Mouse (Mus musculus) bone marrow, adult 2 months (tissue): ENCODE measurements around the gene Gart. TPM values are rescaled to one million over a fixed set of nuclear protein-coding genes. Genes with fewer than 3 reads are reported as not detected.

Experiments
- H3K27ac ChIP-seq: fragments of 200-500 bp; 2 replicates; pipeline ENCODE4 v1.5.1; 2012; ENCODE audit warnings: low read depth, mild to moderate bottlenecking, control low read depth, inconsistent platforms, low read length; ENCODE audit not compliant: control insufficient read depth, poor library complexity, insufficient read depth
- H3K4me1 ChIP-seq: fragments of 200-500 bp; 2 replicates; pipeline ENCODE4 v1.6.1; 2011; ENCODE audit warnings: low read length; ENCODE audit not compliant: control insufficient read depth, insufficient read depth
- H3K4me3 ChIP-seq: fragments of 200-500 bp; replicated peaks from 2 replicates; pipeline ENCODE3; 2011; ENCODE audit warnings: mild to moderate bottlenecking, low read depth, low read length, control low read depth; ENCODE audit not compliant: control insufficient read depth
- CTCF ChIP-seq: fragments of 200-500 bp; IDR thresholded peaks from 2 replicates; pipeline ENCODE4 v1.5.1; 2011; ENCODE audit warnings: low read length, control low read depth; ENCODE audit not compliant: control insufficient read depth, insufficient read depth
- POLR2A ChIP-seq: fragments of 200-500 bp; IDR thresholded peaks from 2 replicates; pipeline ENCODE4 v1.6.1; 2011; ENCODE audit warnings: low read depth, mild to moderate bottlenecking, control low read depth, low read length, borderline replicate concordance; ENCODE audit not compliant: control insufficient read depth
- WGBS: fragments of 180-500 bp; shearing (Covaris S2); methylation state at CpG from one replicate; pipeline ENCODE4 v1.1.7; 2018; 5-methylcytosine and 5-hydroxymethylcytosine counted together
- polyA plus RNA-seq: library from polyadenylated mRNA; stranded (reverse); fragments of >200 nt; gene quantifications from 2 replicates; pipeline ENCODE4 v1.2.4, GENCODE M21; 2011; ENCODE audit warnings: low replicate concordance; ENCODE audit not compliant: missing spikeins, insufficient read depth, insufficient read length

The Gart gene
- polyA plus RNA-seq, 1 experiment = 94.2 TPM

- WGBS = 56% methylated on average over 2 of the region's 2 CpGs
- no peak overlapping the region for H3K4me3 ChIP-seq
- TF ChIP-seq POLR2A (no peak), CTCF (0 out of 2 replicates have a peak, but pooled peaks have one; percentile 20)
- H3K4me1 ChIP-seq = no peaks in the 10 kb centered on the region
- no peak overlapping the region for H3K27ac ChIP-seq
Observed at GRCm38 (mm10) chr16:91582307-91582706, 64.4 kb downstream of the Gart start.

GRCm38 (mm10) chr16:91578980-91579720, 67.6 kb downstream of the Gart start:
- Histone ChIP-seq H3K4me3 (no peak overlapping the region), H3K27ac (no peak overlapping the region), H3K4me1 (no peaks in the 10 kb centered on the region)
- no peak for TF ChIP-seq CTCF
- TF ChIP-seq POLR2A = no peak
- WGBS = 84% methylated on average over 14 of the region's 14 CpGs

- no peak for TF ChIP-seq CTCF
- no peak for TF ChIP-seq POLR2A
- no peak overlapping the region for H3K4me3 ChIP-seq
- WGBS = 89% methylated on average over 13 of the region's 13 CpGs
Observed at GRCm38 (mm10) chr16:91575151-91575550, 71.6 kb downstream of the Gart start.

More at GRCm38 (mm10) chr16:91575151-91575550, 71.6 kb downstream of the Gart start:
- no peaks in the 10 kb centered on the region for H3K4me1 ChIP-seq
- no peak overlapping the region for H3K27ac ChIP-seq

Other genes starting within 250 kb of the Gart start
- gene Il10rb, start 240.8 kb downstream of the Gart start, polyA plus RNA-seq = 24.1 and 25.9 TPM in 2 replicates
- 10.3 and 15.9 TPM in 2 replicates for gene Ifnar1, start 161.7 kb downstream of the Gart start, polyA plus RNA-seq
- gene Ifngr2, start 99.9 kb downstream of the Gart start, polyA plus RNA-seq = 11.1 and 27.7 TPM in 2 replicates
- gene Tmem50b, start 49.2 kb downstream of the Gart start, polyA plus RNA-seq = 7.3 and 17.5 TPM in 2 replicates
- 1.6 and 1.9 TPM in 2 replicates for gene Dnajc28, start 27.9 kb downstream of the Gart start, polyA plus RNA-seq
- gene Son, start 554 bp upstream of the Gart start, polyA plus RNA-seq = 132 and 165 TPM in 2 replicates
- 15.2 and 18.0 TPM in 2 replicates for gene Donson, start 41.8 kb upstream of the Gart start, polyA plus RNA-seq
- gene Cryzl1, start 82.0 kb upstream of the Gart start, polyA plus RNA-seq = 23.4 and 42.5 TPM in 2 replicates
- 91.6 and 158 TPM in 2 replicates for gene Itsn1, start 82.3 kb upstream of the Gart start, polyA plus RNA-seq